Mouse (Mus musculus) brain, adult 2 months (tissue): ENCODE measurements around the gene Hbq1a.
"Not testable (repeated sequence)": the region's sequence is repeated elsewhere in the genome, so short reads cannot be mapped to it uniquely, and the experiment has no call there.

Experiments used
- DNase-seq: peaks from one replicate; pipeline ENCODE4 v3.0.0; 2011; ENCODE audit warnings: low read depth, low spot score

Hbq1a gene

DNA sequence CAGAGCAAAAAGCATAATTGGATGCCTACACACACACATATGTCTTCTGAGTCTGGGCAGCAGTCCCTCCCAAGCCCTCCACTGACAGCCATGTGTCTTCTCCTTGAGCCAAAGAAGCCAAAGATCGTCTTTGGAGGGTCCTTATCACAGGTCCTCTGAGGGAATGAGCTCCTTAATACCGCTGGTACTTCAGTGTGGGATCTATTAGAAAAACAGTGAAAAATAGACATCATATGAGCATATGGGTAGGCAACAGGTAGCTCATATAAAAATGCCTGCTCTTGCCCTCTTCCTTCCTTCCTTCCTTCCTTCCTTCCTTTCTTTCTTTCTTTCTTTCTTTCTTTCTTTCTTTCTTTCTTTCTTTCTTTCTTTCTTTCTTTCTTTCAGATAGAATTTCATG lies 15.3 kb upstream of the Hbq1a start:
- not testable (repeated sequence) for DNase-seq

GRCm38 (mm10) chr11:32285031-32285775 lies 14.7 kb upstream of the Hbq1a start:
- DNase-seq = no peak

- DNase-seq = not testable (repeated sequence)
Measured at GRCm38 (mm10) chr11:32285887-32286286, 14.0 kb upstream of the Hbq1a start.

DNA sequence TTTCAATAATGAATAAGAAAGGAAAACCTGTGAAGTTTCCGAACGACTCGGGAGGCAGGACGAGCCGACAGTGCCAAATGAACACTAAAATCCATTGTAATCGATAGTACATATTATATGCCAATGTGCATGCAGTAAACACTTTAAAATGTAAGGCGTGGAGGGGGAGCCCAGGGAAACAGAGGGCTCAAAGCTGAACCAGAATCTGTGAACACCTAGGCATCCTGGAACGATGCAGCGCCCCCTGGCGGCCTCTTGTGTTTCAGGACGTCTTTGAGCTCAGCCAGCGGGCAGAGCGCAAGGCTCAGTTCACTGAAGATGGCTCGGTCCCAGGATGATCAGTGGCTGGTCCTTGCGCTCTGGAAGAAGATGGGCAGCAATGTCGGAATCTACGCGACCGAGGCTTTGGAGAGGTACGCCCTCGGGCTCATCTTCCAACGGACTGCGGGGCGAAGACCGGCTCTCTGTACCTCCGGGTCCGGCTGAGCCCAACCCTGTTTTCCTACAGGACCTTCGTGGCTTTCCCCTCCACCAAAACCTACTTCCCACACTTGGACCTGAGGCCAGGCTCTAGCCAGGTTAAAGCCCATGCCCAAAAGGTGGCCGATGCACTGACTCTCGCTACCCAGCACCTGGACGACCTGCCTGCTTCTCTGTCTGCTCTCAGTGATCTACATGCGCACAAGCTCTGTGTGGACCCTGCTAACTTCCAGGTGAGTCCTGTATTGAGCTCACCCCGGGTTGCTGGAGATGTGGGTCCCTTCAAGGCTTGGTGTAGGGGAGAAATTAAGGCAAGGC lies 13.0 kb upstream of the Hbq1a start, which contains the start of gene Hbq1b:
Gene Hbq1b (plus strand): TSS at position 271 of the 798 bp plus-strand sequence.
- DNase-seq = peak; percentile 65

DNA sequence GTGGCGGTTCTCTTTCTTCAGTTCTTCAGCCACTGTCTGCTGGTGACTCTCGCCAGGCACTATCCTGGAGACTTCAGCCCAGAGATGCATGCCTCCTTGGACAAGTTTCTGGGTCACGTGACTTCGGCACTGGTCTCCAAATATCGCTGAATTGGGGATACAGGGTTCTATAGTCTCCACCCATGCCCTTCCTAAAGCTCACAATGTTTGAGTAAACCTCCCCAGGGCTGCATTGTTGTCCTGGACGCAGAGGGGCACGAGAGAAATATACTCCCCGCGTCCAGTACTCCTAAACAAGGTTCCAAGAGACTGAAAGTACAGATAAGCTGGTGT lies 12.4 kb upstream of the Hbq1a start:
- DNase-seq = no peak

DNA sequence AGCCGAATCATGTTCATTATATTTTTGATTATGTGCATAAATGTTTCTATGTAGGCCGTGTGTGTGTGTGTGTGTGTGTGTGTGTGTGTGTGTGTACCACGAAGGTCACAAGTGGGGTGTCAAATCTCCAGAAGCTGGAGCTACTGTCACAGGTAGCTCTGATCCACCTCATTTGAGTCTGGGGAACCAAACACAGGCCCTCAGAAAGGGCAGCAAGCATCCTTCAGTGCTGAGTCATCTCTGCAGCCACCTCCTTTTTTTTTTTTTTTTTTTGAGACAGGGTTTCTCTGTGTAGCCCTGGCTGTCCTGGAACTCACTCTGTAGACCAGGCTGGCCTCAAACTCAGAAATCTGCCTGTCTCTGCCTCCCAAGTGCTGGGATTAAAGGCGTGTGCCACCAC lies 7.0 kb upstream of the Hbq1a start:
- not testable (repeated sequence) for DNase-seq

DNA sequence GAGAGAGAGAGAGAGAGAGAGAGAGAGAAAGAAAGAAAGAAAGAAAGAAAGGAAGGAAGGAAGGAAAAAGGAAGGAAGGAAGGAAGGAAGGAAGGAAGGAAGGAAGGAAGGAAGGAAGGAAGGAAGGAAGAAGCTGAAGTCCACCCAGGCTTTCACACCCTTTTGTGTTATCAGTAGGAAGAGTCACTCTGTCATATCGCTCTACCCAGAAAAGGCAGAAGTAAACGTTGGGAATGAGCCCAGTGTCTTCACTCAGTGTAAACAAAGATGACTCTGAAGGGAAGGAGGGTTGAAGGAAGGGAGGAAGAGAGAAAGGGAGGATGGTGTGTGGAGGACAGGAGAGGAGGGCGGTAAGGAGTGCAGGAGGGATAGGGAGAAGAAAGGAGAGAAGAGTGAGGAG lies 6.4 kb upstream of the Hbq1a start:
- not testable (repeated sequence) for DNase-seq

DNA sequence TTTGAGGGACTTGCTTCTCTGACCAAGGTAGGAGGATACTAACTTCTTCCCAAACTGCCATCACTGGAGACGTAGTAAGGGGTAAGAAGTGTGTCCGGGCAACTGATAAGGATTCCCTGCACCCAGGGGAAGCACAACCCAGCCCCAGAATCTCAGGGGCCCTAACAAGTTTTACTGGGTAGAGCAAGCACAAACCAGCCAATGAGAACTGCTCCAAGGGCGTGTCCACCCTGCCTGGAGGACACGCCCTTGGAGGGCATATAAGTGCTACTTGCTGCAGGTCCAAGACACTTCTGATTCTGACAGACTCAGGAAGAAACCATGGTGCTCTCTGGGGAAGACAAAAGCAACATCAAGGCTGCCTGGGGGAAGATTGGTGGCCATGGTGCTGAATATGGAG lies 3.7 kb upstream of the Hbq1a start, which contains the start of gene Hba-a2:
Gene Hba-a2 (plus strand): TSS at position 287 of the 400 bp plus-strand sequence.
- DNase-seq = not testable (repeated sequence)

DNA sequence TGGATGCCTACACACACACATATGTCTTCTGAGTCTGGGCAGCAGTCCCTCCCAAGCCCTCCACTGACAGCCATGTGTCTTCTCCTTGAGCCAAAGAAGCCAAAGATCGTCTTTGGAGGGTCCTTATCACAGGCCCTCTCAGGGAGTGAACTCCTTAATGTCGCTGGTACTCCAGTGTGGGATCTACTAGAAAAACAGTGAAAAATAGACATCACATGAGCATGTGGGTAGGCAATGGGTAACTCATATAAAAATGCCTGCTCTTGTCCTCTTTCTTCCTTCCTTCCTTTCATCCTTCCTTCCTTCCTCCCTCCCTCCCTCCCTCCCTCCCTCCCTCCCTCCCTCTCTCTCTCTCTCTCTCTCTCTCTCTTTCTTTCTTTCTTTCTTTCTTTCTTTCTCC lies 2.5 kb upstream of the Hbq1a start:
- not testable (repeated sequence) for DNase-seq

GRCm38 (mm10) chr11:32297866-32298531 lies 1.9 kb upstream of the Hbq1a start:
- no peak for DNase-seq

GRCm38 (mm10) chr11:32298532-32298918 lies 1.3 kb upstream of the Hbq1a start:
- DNase-seq = no peak

GRCm38 (mm10) chr11:32300279-32301267 lies 704 bp downstream of the Hbq1a start:
- peak; percentile 32 for DNase-seq

- no peak for DNase-seq
Measured at GRCm38 (mm10) chr11:32301506-32301905, 1.6 kb downstream of the Hbq1a start.

GRCm38 (mm10) chr11:32302824-32303419 lies 3.1 kb downstream of the Hbq1a start:
- DNase-seq = peak; percentile 94

DNA sequence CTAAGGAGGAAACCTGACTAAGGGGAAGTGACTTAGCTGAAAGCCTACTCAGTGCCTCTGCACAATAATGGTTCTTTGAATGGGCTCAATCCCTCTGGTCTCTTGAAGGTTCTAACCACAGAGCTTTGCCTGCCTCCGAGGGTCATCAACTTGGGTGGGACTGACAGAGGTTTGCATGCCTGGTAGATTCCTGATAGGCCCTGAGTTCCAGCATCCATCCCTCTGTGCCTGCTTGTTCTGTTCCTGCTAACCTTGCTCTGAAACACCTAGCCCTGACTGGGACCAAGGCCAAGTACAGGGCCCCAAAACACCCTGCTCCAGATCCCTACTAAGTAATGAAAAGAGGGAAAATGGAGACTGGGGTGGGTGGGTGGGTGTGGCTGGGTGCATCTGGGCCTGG lies 3.6 kb downstream of the Hbq1a start:
- no peak for DNase-seq

DNA sequence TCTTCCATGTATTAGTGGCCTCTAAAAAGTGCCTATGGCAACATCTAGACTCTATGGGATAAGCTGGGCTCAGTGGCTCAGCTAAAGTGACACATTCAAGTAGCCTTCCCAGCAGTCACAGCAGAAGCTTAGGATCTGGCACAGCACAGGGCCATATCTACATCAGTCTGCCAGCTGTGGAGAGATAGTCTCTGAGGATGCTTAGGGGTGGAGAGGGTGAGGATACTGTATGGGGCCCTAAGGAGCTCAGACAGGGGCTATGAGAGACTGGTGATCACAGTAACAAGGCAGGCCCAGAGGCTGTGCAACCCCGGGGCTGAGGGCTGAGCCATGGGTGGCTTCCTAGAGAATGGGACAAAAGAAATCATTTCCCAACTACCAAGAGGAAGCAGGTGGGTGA lies 7.1 kb downstream of the Hbq1a start:
- DNase-seq = no peak

GRCm38 (mm10) chr11:32309446-32309845 lies 9.6 kb downstream of the Hbq1a start:
- DNase-seq = no peak

- DNase-seq = no peak
Measured at GRCm38 (mm10) chr11:32309928-32310327, 10.1 kb downstream of the Hbq1a start.

GRCm38 (mm10) chr11:32316009-32316408 lies 16.1 kb downstream of the Hbq1a start:
- DNase-seq = no peak

DNA sequence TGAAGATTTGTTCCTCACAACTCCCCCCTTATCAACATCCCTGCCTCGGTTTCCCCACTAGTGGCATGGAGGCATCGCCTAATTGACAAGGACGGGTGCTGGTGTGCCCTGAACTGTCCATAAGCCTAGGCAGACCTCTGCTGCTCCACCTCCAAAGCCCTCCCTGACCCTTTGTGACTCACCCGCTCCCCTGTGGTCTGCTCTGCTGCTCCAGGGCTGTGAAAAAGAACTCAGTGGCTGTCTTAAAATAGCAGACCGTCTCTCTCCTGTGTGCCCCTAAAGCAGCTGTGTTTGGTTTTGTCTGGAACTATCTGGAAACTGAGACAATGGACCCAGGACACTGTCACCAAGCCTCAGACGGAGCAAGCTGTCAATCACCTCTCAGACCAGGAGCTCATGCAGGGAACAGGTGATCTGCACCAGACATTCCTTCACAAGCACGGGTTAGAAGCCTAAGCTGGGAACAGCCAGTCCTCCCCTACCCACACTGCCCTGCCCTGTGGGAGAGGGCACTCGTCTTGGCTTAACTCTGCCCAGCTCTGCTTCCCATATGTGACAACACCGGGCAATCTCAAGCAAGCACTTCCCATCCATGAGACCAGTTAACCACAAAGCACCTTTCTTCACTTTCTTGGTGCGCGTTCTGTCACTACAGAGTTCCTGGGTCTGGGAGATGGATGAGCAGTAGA lies 20.8 kb downstream of the Hbq1a start:
- DNase-seq = no peak
